Mouse (Mus musculus): ENCODE measurements around the gene Zc3h10.
"Not testable (repeated sequence)": the region's sequence is repeated elsewhere in the genome, so short reads cannot be mapped to it uniquely, and the experiment has no call there.

The Zc3h10 gene

GRCm38 (mm10) chr10:128495903-128496302 is 51.7 kb downstream of the Zc3h10 start:
- DNase-seq, result no peak

- no peak for DNase-seq
These were observed 52.3 kb downstream of the Zc3h10 start for GRCm38 (mm10) chr10:128495270-128495669.

- peak in 1 of 2 experiments; percentile 21 for DNase-seq
These were observed 52.8 kb downstream of the Zc3h10 start for GRCm38 (mm10) chr10:128494667-128495245.

GRCm38 (mm10) chr10:128493695-128494666 is 53.6 kb downstream of the Zc3h10 start, which contains the start of gene Myl6:
TSS of gene Myl6 (minus strand) at chr10:128494145.
- DNase-seq, result peak; percentile 98 to 99

- DNase-seq, result no peak
These were observed 54.3 kb downstream of the Zc3h10 start for GRCm38 (mm10) chr10:128493319-128493694.

- peak; percentile 50 to 53 for DNase-seq
These were observed 54.8 kb downstream of the Zc3h10 start for GRCm38 (mm10) chr10:128492633-128493311.

GRCm38 (mm10) chr10:128492051-128492450 is 55.5 kb downstream of the Zc3h10 start:
- not testable (repeated sequence) for DNase-seq
